Mouse (Mus musculus): ENCODE results near the gene Dnajc14. TPM values are rescaled to one million over a fixed set of nuclear protein-coding genes. Genes with fewer than 3 reads are reported as not detected.

The Dnajc14 gene
- polyA plus RNA-seq (2021; fragmentation: Nextera tagmentation), result 16.9 and 25.3 TPM in 2 replicates
- long read RNA-seq, experiment 1, full-length matches to known transcripts, result 424 of 470 reads
- long read RNA-seq, experiment 1, partial matches to known transcripts, result 29 of 470 reads
- long read RNA-seq, experiment 1, other reads (novel, unspliced or antisense), result 17 of 470 reads
- long read RNA-seq, experiment 2, full-length matches to known transcripts, result 14 of 24 reads
- long read RNA-seq, experiment 2, partial matches to known transcripts, result 4 of 24 reads
- long read RNA-seq, experiment 2, other reads (novel, unspliced or antisense), result 6 of 24 reads

GRCm38 (mm10) chr10:128803771-128804270, at the start of gene Dnajc14:
Gene Dnajc14 (plus strand): TSS chr10:128804062.

GRCm38 (mm10) chr10:128790398-128791124, 13.3 kb upstream of the Dnajc14 start, which contains the start of gene Mmp19:
Gene Mmp19 (plus strand): TSS chr10:128790910.

GRCm38 (mm10) chr10:128804271-128805091, 619 bp downstream of the Dnajc14 start, which contains the start of gene Tmem198b:
Gene Tmem198b (minus strand): TSS chr10:128804370.

GRCm38 (mm10) chr10:128817033-128817432, 13.2 kb downstream of the Dnajc14 start, which contains the start of gene Sarnp:
Gene Sarnp (plus strand): TSS chr10:128817333.

GRCm38 (mm10) chr10:128821358-128822056, 17.6 kb downstream of the Dnajc14 start, which contains the start of gene Ormdl2:
Gene Ormdl2 (minus strand): TSS chr10:128821645.

Other genes with a start within 250 kb of the Dnajc14 start
- 45.7 and 60.1 TPM in 2 replicates for gene Pa2g4, start 238.1 kb upstream of the Dnajc14 start, polyA plus RNA-seq (2021; fragmentation: Nextera tagmentation)
- gene Erbb3, start 214.4 kb upstream of the Dnajc14 start, polyA plus RNA-seq (2021; fragmentation: Nextera tagmentation), result 1.4 and 1.7 TPM in 2 replicates
- 1,144 and 1,161 TPM in 2 replicates for gene Rps26, start 177.3 kb upstream of the Dnajc14 start, polyA plus RNA-seq (2021; fragmentation: Nextera tagmentation)
- gene Ikzf4, start 158.1 kb upstream of the Dnajc14 start, polyA plus RNA-seq (2021; fragmentation: Nextera tagmentation), result 3.2 and 6.0 TPM in 2 replicates
- 7.3 and 7.4 TPM in 2 replicates for gene Suox, start 130.0 kb upstream of the Dnajc14 start, polyA plus RNA-seq (2021; fragmentation: Nextera tagmentation)
- 45.1 and 76.1 TPM in 2 replicates for gene Rab5b, start 107.8 kb upstream of the Dnajc14 start, polyA plus RNA-seq (2021; fragmentation: Nextera tagmentation)
- gene Pmel, start 99.9 kb upstream of the Dnajc14 start, polyA plus RNA-seq (2021; fragmentation: Nextera tagmentation), result 0.31 and 0.96 TPM in 2 replicates
- 1.3 TPM in 2 replicates for gene Cdk2, start 99.0 kb upstream of the Dnajc14 start, polyA plus RNA-seq (2021; fragmentation: Nextera tagmentation)
- 4.4 and 4.6 TPM in 2 replicates for gene Dgka, start 59.2 kb upstream of the Dnajc14 start, polyA plus RNA-seq (2021; fragmentation: Nextera tagmentation)
- gene Pym1, start 56.2 kb upstream of the Dnajc14 start, polyA plus RNA-seq (2021; fragmentation: Nextera tagmentation), result 6.4 and 11.2 TPM in 2 replicates
- 0.12 and 0.13 TPM in 2 replicates for gene Mmp19, start 13.2 kb upstream of the Dnajc14 start, polyA plus RNA-seq (2021; fragmentation: Nextera tagmentation)
- gene Tmem198b, start 308 bp downstream of the Dnajc14 start, polyA plus RNA-seq (2021; fragmentation: Nextera tagmentation), result 3.4 and 3.7 TPM in 2 replicates
- gene Sarnp, start 13.3 kb downstream of the Dnajc14 start, polyA plus RNA-seq (2021; fragmentation: Nextera tagmentation), result 113 and 124 TPM in 2 replicates
- 21.7 and 22.4 TPM in 2 replicates for gene Ormdl2, start 17.6 kb downstream of the Dnajc14 start, polyA plus RNA-seq (2021; fragmentation: Nextera tagmentation)
- 2.9 and 4.7 TPM in 2 replicates for gene Gdf11, start 87.7 kb downstream of the Dnajc14 start, polyA plus RNA-seq (2021; fragmentation: Nextera tagmentation)
- gene Cd63, start 96.9 kb downstream of the Dnajc14 start, polyA plus RNA-seq (2021; fragmentation: Nextera tagmentation), result 156 and 164 TPM in 2 replicates
- 7.4 and 8.4 TPM in 2 replicates for gene Rdh5, start 118.8 kb downstream of the Dnajc14 start, polyA plus RNA-seq (2021; fragmentation: Nextera tagmentation)
- 336 and 357 TPM in 2 replicates for gene Bloc1s1, start 120.0 kb downstream of the Dnajc14 start, polyA plus RNA-seq (2021; fragmentation: Nextera tagmentation)
- 2.2 and 2.5 TPM in 2 replicates for gene Itga7, start 129.8 kb downstream of the Dnajc14 start, polyA plus RNA-seq (2021; fragmentation: Nextera tagmentation)
- gene Mettl7b, start 156.9 kb downstream of the Dnajc14 start, polyA plus RNA-seq (2021; fragmentation: Nextera tagmentation), result not detected in 2 replicates
- not detected in 2 replicates for gene Olfr9, start 185.4 kb downstream of the Dnajc14 start, polyA plus RNA-seq (2021; fragmentation: Nextera tagmentation)
- gene Olfr763, start 206.7 kb downstream of the Dnajc14 start, polyA plus RNA-seq (2021; fragmentation: Nextera tagmentation), result not detected in 2 replicates
- gene Olfr764-ps1, start 235.8 kb downstream of the Dnajc14 start, polyA plus RNA-seq (2021; fragmentation: Nextera tagmentation), result not detected in 2 replicates
- gene Olfr765, start 245.9 kb downstream of the Dnajc14 start, polyA plus RNA-seq (2021; fragmentation: Nextera tagmentation), result not detected in 2 replicates